Mouse (Mus musculus): ENCODE data around the gene Eno2.

Gene Eno2

DNA sequence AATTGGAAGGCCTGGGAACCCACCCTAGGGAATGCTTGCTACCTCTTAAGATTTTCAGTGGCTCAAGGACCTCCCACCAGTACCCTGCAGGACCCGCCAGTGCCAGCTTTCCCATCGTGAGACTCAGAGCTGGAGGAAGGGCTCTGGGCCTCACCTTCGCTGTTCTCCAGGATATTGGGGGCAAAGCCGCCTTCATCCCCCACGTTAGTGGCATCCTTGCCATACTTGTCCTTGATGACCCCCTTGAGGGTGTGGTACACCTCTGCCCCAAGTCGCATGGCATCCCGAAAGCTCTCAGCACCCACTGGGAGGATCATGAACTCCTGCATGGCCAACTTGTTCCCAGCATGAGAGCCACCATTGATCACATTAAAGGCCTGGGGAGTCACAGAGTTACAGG, 3.5 kb downstream of the Eno2 start:
- ATAC-seq (ENCODE audit: low TSS enrichment) = no peak

DNA sequence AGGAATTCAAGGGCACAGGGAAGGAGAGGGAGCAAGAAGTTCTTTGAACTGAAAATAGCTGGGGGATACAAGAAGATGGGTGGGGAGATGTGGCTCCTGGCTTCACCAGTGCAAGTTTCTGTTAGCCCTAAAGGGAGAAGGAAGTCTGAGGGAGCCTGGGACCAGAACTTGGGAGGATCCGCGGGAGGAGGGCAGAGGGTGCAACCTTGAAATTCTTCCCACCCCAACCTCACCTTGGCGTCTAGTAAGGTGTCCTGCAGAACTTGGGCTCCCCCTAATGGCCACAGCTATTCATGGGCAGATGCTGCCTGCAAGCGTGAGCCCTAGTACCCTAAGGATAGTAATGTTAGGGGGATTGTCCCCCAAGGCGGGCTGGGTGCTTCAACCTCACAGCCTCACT, 10.2 kb downstream of the Eno2 start:
- peak; percentile 53 for ATAC-seq (ENCODE audit: low TSS enrichment)

DNA sequence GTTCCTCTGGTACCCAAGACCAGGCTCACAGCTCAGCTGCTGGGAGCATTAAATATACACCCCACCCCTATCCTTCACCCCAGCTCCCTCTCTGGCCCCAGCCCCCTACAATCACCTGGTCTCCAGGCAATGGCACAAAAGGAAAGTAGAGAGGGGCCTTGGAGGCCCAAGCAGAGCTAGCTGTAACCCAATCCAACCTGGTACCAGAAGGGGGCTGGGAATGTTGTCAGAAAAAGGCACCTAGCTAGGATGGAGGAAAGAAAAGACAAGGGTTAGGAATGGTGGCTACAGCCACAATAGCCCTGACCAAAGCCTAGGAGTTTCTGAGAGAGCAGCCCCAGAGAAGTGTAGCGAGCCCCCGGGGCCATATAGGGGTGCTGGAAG, 10.6 kb downstream of the Eno2 start:
- no peak for ATAC-seq (ENCODE audit: low TSS enrichment)

DNA sequence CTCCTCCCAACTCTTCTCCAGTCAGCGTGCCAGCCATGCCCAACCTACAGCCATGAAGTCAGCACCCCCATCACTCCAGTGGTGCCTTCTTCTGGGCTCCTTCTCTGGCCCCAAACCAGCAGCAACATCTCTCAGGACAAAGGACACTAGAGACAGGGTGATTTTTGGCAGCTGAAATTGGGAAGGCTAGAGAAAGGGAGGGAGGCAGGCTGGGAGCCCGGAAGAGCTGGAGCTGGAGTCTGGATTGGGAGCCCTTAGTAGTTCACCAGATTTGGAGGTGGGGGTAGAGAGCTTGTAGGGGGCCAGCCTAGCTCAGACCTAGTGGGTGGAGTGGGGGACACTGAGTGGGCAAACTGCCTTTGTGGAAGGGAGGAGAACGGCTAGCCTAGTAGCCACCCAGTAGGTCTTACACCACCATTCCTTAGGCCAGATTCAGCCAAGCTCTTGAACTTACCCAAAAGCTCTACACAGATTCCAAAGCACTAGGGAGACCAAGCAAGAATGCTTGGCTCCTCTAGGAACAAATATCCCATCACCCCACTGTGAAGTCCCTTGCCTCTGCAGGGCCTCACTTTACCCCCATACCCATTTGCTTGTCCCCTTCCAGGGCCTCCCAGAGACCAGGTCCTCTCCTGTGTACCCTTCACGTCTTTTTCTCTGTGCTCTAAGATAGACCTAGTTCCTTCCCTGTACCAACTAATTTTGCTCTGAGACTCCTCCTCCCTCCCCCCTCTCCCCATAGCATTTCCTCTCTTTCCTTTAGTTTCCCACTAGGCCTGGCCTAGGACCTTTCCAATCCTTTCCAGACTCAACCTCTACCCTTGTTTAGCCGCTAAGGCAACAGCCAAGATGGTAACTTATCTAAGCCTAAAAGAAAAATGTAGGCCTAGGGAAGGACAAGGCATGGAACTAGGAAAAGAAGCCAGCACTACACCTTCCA, 11.3 kb downstream of the Eno2 start:
- ATAC-seq (ENCODE audit: low TSS enrichment) = peak; percentile 42

DNA sequence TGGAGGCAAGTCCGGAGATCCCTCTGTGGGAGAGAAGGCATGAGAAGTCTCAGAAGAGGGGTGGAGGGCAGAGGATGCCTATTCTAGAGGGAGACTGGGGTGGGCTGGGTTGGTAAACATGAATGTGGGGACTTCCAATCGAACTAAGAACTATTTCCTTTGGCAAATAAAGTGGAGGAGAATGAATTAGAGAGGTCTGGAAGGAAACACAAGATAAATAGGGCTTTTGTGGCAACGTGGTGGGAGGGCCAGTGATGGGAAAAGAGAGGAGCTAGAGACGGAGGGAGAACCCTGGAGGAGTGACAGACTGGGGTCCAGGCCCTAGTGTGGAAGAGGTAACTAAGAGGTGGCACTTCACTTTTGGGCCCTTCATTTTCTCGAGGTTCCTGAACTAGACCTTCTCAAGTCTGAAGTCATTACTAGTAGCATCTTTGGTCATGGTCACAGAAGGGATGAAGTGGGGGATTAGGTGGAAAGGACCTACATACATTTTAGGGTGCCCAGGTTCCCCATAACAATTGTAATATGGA, 12.1 kb downstream of the Eno2 start:
- no peak for ATAC-seq (ENCODE audit: low TSS enrichment)

DNA sequence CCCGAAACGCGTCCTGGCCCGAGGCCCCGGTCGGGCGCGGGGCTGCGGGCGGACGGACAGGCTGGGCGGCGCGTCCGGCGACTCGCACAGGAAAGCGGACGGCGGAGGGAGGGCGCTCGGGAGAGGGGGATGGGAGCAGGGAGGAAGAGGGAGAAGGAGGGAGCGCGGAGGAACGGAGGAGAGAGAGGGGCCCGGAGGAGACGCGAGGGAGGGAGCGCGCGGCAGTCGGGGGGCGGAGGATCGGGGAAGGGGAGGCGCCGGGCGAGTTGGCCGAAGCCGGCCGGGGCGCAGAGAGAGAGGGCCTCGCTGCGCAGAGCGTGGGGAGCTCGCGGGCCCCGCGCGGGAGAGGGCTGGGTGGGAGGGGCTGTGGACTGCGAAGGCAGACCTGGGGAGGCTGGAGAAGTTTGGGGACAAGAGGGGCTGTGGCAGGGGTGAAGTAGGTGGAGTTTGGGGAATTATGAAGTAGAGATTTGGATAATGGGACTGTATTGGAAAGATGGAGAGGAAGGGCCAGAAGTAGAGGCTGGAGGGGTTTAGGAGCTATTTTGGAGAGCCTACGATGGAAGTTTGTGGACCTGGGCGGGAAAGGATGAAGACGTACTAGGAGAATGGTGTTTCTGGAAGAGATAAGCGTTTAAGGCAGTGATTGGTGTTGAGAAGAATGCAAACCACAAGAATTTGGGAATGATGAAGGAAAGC, 12.7 kb downstream of the Eno2 start:
- peak; percentile 32 for ATAC-seq (ENCODE audit: low TSS enrichment)

DNA sequence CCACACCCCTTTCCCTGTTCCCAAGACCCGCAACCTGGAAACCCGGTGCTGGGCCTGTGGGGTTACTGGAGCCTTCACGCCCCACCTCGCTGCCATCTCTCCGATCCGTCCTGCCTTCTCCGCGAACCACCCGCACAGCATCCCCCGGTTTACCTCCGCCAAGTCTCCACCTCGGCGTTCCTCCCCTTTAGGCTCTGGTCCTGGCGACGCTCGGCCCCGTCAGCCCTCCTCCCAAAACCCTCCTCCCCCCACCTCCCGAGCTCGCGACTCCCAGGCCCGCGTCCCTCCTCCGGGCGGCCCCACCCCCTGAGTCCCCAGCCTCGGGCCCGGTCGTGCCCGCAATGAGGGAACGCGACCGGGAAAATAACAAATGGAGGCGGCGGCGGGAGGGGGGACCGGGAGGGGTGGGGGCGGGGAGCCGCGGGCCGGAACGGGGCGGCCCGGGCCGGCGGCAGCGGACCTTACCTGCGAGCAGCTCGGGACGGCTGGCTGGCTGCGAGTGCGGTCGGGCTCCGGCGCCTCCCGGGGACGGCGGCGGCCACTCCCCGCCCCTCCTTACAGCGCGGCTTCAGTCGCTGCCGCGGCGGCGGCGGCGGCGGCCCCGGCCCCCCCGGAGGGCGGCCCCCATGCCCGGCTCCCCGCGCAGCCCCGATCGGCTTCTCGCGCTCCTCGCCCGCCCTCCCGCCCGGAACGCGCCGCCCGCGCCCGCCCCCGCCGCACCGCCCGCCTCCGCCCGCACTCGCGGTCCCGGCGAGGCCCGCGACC, 13.5 kb downstream of the Eno2 start, which contains the start of the genes Gm45234 and Atn1:
Gm45234 (minus strand) TSS at position 191 of the 765 bp plus-strand sequence.
Atn1 (minus strand) TSS at position 694 of the 765 bp plus-strand sequence.
- peak; percentile 10; the same call in 1 of the 2 replicates for ATAC-seq (ENCODE audit: low TSS enrichment)

DNA sequence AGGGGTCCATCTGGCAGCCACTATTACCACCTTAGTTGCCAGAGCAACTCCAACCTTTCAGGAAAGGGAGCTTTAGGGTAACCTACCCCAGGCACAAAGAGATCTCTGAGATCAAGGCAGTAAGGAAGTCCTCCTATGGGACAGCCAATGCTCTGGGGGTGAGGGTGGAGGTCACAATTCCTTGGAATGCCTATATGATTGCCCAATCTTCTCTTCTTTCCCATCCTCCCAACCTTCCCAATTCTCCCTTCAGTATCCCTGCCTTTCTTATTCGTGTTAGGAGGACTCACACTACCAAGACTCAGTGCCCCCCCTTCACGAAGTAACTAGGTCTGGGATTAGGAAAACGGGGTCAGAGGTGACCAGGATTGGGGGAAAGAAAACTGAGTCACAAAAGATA, 14.2 kb downstream of the Eno2 start:
- no peak for ATAC-seq (ENCODE audit: low TSS enrichment)

DNA sequence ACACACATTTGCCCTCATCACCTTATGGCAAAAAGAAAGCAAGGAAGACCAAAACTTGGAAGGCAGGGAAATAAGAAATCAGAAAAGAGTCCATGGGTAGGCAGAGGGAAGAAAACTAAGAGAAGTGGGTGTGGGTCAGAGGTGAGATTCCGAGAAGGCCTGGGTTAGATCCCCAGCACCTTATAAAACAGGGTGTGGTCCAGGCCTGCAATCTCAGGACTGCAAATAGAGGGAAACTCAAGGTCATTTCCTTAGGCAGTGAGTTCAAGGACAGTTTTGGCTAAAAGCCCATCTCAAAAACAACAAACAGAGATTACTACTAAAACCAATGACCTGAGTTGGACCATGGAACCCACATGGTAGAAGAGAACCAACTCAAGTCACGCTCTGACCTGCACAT, 15.6 kb downstream of the Eno2 start:
- ATAC-seq (ENCODE audit: low TSS enrichment) = no peak

GRCm38 (mm10) chr6:124750405-124750804, 19.1 kb downstream of the Eno2 start:
- no peak for ATAC-seq (ENCODE audit: low TSS enrichment)

GRCm38 (mm10) chr6:124746654-124747632, 22.5 kb downstream of the Eno2 start:
- no peak for ATAC-seq (ENCODE audit: low TSS enrichment)

GRCm38 (mm10) chr6:124746296-124746605, 23.2 kb downstream of the Eno2 start:
- ATAC-seq (ENCODE audit: low TSS enrichment) = 0 out of 2 replicates have a peak, but pooled peaks have one; percentile 0

DNA sequence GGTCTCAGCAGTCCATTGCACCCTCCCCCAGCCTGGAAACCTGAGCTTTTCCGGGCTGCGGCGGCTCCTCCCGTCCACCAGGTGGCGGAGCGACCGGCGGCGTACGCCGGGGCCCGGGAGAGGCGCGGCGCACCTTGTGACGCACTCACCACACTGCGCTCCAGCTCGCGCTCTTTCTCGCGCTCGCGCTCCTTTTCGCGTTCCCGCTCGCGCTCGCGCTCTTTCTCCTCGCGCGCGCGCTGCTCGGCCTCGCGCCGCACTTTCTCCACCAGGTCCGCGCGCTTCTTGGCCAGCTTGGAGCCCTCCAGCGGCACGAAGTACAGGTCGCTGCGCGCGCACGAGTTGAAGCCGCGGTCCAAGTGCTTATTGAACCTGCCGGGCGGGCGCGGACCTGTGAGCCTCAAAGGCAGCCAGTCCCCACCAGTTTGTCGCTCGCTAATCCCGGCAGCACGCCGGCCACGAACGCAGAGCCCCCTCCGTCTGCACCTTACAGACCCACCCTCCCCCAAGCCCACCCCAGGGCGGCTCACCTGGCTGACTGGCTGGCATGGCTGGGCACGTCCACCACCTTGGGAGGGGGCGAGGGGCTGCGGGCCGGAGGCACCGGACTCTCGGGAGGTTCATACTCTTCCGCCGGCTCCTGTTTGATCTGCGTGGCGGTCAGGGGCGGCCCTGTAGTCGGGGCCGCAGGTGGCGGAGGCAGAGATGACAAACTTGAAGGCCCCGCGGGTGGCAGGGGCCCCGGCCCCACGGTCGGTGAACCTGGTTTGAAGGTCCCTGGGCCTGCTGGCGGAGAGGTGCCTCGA, 23.8 kb downstream of the Eno2 start:
- peak; percentile 62 for ATAC-seq (ENCODE audit: low TSS enrichment)

GRCm38 (mm10) chr6:124744755-124745321, 24.6 kb downstream of the Eno2 start:
- ATAC-seq (ENCODE audit: low TSS enrichment) = no peak

DNA sequence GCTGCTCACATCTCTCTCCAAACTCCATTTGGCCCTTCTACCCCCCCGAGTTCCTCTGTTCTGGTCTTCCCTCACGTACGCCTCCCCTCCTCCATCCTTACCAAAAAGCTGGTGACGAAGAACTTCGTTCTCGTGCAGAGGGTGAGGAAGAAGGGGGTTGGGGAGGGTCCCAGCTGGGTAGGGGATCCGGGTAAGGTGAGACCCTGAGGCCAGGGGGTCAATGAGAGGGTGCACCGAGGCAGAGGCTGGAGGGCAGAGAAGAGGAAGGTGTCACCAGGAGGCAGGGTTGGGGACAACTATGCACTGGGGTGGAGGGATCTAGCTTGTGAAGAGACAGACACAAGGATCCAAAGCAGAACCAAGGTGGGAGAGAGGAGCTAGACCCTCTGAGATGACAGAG, 25.8 kb downstream of the Eno2 start:
- ATAC-seq (ENCODE audit: low TSS enrichment) = no peak

DNA sequence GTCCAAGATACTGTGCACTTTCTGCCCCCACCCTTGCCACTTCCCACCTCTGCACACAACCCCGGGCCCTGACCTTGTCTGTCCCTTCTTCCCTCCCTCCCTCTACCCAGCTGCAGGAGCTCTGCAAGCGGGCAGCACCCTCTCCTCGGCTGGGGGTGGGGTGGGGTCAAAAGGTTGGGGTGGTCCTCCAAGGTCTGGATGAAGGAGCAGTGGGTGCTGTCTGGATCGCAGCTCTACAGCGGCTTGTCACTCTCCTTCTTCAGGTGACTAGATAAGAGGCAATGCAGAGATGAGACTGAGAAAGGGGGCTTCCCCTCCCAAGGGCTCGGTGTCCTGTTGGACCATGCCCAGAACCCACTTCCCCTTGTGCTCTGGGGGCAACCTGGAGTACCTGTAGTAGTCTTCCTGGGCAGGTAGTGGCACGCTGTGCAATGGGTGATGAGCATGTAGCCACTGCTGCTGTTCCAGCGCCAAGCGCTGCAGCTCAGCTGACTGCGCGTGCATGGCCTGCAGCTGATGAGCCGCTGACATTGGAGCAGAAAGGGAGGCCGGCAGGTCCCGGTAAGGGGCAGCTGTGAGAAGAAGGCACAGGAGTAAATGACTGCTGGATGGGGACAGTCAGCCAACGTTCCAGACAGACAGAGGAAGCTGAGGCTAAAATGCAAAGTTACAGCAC, 26.5 kb downstream of the Eno2 start:
- no peak for ATAC-seq (ENCODE audit: low TSS enrichment)

DNA sequence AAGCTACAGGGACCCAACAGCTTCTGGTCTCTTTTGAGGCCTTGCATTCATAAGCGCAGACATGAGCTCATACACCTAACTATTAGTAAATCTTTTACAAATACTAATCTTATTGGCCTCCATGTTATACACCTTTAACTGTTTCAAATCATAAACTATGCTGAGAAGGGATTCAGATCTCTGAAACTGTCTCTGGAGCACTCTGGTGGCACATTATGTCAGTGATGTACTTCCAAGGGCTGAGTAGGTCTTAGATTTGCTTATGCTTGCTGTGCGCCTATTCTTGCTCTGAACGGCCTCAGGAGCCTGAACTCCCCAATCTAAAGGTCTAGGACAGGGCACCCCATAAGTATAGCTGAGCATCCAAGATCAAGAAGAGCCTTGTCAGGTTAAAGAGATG, 27.6 kb downstream of the Eno2 start:
- ATAC-seq (ENCODE audit: low TSS enrichment) = no peak

- ATAC-seq (ENCODE audit: low TSS enrichment) = peak; percentile 62
Observed at GRCm38 (mm10) chr6:124740888-124741761, 28.3 kb downstream of the Eno2 start, which contains the start of gene Grcc10. TSS of gene Grcc10 (minus strand) at chr6:124741374.
